Mouse (Mus musculus) liver, embryonic 14.5 days (tissue): ENCODE measurements at regions not wholly inside any gene's neighbourhood (a gene's known extent, or its start where the extent isn't known, plus 50 kb on each side); places are given as distances from the start of the nearest gene placed in this dataset.

Experiments used
- ATAC-seq: fragments of 200-750 bp; cut with Nextera tagmentation; 2 replicates; pipeline ENCODE4 v1.8.0; 2017; ENCODE audit warnings: moderate number of reproducible peaks, mild to moderate bottlenecking, moderate library complexity; ENCODE audit not compliant: insufficient read depth
- DNase-seq, 3 experiments: peaks; one replicate each; pipeline ENCODE4 v3.0.0-alpha.2; 2012 to 2013; ENCODE audit warnings: low read depth in 3 of 3, low spot score in 3 of 3
- H3K27ac ChIP-seq: fragments of 300-500 bp; sonication (generic); 2 replicates; pipeline ENCODE4 v1.5.1; 2014; ENCODE audit warnings: moderate library complexity, mild to moderate bottlenecking, control low read depth, inconsistent platforms
- H3K27me3 ChIP-seq: fragments of 300-500 bp; sonication (generic); 2 replicates; pipeline ENCODE4 v1.6.1; 2014; ENCODE audit warnings: mild to moderate bottlenecking, low read length, moderate library complexity; ENCODE audit not compliant: control insufficient read depth, insufficient read depth
- H3K36me3 ChIP-seq: fragments of 300-500 bp; sonication (generic); replicated peaks from 2 replicates; pipeline ENCODE4 v1.6.1; 2014; ENCODE audit warnings: low read depth; ENCODE audit not compliant: control insufficient read depth, insufficient read depth
- H3K4me1 ChIP-seq, 2 experiments: fragments of 200-500 bp in 1 of 2; fragments of 300-500 bp in 1 of 2; sonication (generic) in 1 of 2; replicated peaks; 2 replicates each; pipeline ENCODE4 v1.6.1; 2012 to 2014; ENCODE audit warnings: antibody characterized with exemption in 1 of 2, inconsistent platforms in 1 of 2, low read length in 1 of 2; ENCODE audit not compliant: control insufficient read depth in 2 of 2, insufficient read depth in 2 of 2
- H3K4me2 ChIP-seq: fragments of 300-500 bp; sonication (generic); 2 replicates; pipeline ENCODE4 v1.6.1; 2014; ENCODE audit warnings: low read depth, mild to moderate bottlenecking, control low read depth, moderate library complexity
- H3K4me3 ChIP-seq, 2 experiments: fragments of 200-500 bp in 1 of 2; fragments of 300-500 bp in 1 of 2; sonication (generic) in 1 of 2; 2 replicates each; pipeline ENCODE4 v1.5.1; 2012 to 2014; ENCODE audit warnings: low read depth in 2 of 2, low read length in 2 of 2, mild to moderate bottlenecking in 2 of 2, control low read depth in 1 of 2, inconsistent platforms in 1 of 2, moderate library complexity in 1 of 2; ENCODE audit not compliant: insufficient read depth in 1 of 2
- H3K9ac ChIP-seq: fragments of 300-500 bp; sonication (generic); replicated peaks from 2 replicates; pipeline ENCODE4 v1.6.1; 2014; ENCODE audit warnings: mild to moderate bottlenecking, control low read depth, moderate library complexity
- H3K9me3 ChIP-seq: fragments of 300-500 bp; sonication (generic); 2 replicates; pipeline ENCODE4 v1.6.1; 2016; ENCODE audit warnings: low read length, mixed read lengths; ENCODE audit not compliant: control insufficient read depth
- CTCF ChIP-seq: IDR thresholded peaks from 2 replicates; pipeline ENCODE4 v1.5.1; 2016; ENCODE audit warnings: antibody characterized with exemption, low read depth, control low read depth
- EP300 ChIP-seq: IDR thresholded peaks from 2 replicates; pipeline ENCODE4 v1.6.1; 2016; ENCODE audit warnings: antibody characterized with exemption, low read depth
- WGBS: fragments of 180-500 bp; shearing (Covaris S2); extraction: QIAGEN DNeasy Blood & Tissue Kit; methylation state at CpG from one replicate; pipeline ENCODE4 v1.1.7; 2014; ENCODE audit not compliant: insufficient replicate concordance; 5-methylcytosine and 5-hydroxymethylcytosine counted together

DNA sequence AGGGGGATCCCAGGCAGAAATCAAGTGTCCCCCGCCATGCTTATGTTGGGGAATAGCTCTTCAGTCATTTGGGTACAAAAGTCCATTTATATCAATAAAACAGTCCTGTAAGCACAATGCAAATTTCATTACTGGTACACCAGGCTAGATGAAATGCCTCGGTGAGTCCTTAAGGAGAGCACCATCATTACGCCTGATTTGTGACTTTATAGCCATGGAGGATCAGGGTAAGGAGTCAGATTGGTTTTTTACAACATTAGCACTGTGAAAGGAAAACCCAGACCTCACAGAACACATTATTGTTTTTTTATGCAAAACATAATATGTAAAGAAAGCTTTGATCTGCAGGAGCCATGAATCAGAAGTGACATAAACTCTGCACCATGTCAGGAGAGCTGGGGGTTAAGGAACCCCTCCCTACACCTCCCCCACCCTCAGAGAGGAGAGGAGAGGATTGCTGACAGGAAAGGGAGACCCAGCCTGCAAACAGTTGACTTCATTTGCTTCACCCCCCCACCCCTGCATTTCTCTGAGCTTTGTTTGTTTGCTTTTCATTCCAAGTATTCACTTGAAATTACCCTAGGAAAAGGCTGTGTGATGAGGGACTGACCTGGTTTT is 2756.6 kb upstream of the Lrrc6 start:
- TF ChIP-seq CTCF (no peak), EP300 (no peak)
- no peaks in the 10 kb centered on the region for H3K27me3 ChIP-seq
- no peaks in the 10 kb centered on the region for H3K36me3 ChIP-seq
- H3K4me2 ChIP-seq: no peak overlapping the region
- ATAC-seq: no peak
- DNase-seq: no peak
- no peak overlapping the region for H3K9ac ChIP-seq
- no peak overlapping the region for H3K4me3 ChIP-seq
- H3K9me3 ChIP-seq: no peaks in the 10 kb centered on the region
- WGBS: 58% methylated on average over 3 of the region's 3 CpGs
- no peak overlapping the region for H3K27ac ChIP-seq
- H3K4me1 ChIP-seq: no peaks in the 10 kb centered on the region

GRCm38 (mm10) chr15:69253698-69254097 is 2753.0 kb upstream of the Lrrc6 start:
- ATAC-seq: no peak

GRCm38 (mm10) chr15:69252095-69252494 is 2751.4 kb upstream of the Lrrc6 start:
- Histone ChIP-seq H3K4me1 (no peaks in the 10 kb centered on the region), H3K36me3 (no peaks in the 10 kb centered on the region), H3K4me2 (no peak overlapping the region), H3K27ac (no peak overlapping the region), H3K27me3 (no peaks in the 10 kb centered on the region), H3K9me3 (no peaks in the 10 kb centered on the region), H3K9ac (no peak overlapping the region), H3K4me3 (no peak overlapping the region)
- WGBS: 58% methylated on average over 3 of the region's 3 CpGs
- ATAC-seq (no peak), DNase-seq (no peak)
- no peak for TF ChIP-seq EP300

More at GRCm38 (mm10) chr15:69253698-69254097, 2753.0 kb upstream of the Lrrc6 start:
- WGBS: 80% methylated on average over 2 of the region's 2 CpGs
- no peak overlapping the region for H3K27ac ChIP-seq
- TF ChIP-seq CTCF (no peak), EP300 (no peak)
- no peaks in the 10 kb centered on the region for H3K9me3 ChIP-seq
- DNase-seq: no peak
- H3K9ac ChIP-seq: no peak overlapping the region
- H3K4me1 ChIP-seq: no peaks in the 10 kb centered on the region
- no peaks in the 10 kb centered on the region for H3K36me3 ChIP-seq
- H3K4me3 ChIP-seq: no peak overlapping the region
- no peaks in the 10 kb centered on the region for H3K27me3 ChIP-seq
- no peak overlapping the region for H3K4me2 ChIP-seq

DNA sequence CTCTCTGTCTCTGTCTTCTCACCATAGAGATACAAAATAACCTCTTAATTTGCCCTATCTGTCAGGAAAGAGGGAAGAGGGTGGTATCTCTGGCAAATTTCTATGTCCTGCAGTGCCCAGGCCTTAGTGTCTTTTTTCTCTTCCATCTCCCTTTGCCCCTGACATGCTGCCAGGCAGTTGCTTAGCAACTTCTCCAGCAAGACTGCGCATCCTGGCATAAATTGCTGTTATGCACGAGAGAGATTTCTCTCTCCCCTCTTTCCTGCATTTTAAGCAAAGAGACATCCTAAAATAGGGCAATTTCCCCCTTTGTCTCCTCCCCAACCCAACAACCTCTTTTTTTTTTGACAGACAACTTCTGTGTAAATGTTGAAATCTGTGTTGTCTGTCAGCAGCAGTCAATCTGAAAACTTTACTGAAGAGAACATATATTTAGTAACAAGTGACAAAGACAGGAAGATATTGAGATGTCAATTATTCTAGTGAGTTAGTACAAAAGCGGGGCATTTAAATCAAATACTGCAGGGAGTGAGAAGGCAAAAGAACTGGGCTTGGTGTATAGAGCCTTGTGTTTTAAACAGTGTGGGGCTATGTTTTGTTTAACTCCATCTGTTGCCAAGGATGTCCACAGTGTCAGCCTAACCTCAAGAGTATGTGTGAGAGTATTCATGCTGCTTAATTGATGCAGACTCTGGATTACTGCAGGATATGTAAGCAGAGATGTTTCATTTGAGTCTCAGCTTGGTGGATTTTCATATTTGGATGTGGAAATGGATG is 2745.7 kb upstream of the Lrrc6 start:
- Histone ChIP-seq H3K4me3 (no peak overlapping the region), H3K9me3 (no peaks in the 10 kb centered on the region), H3K4me2 (no peak overlapping the region), H3K27me3 (no peaks in the 10 kb centered on the region), H3K4me1 (no peaks in the 10 kb centered on the region), H3K9ac (no peak overlapping the region), H3K36me3 (no peaks in the 10 kb centered on the region), H3K27ac (no peak overlapping the region)
- no peak for TF ChIP-seq EP300
- no peak for TF ChIP-seq CTCF
- ATAC-seq (no peak), DNase-seq (no peak)
- WGBS: 44% methylated on average over 3 of the region's 3 CpGs

DNA sequence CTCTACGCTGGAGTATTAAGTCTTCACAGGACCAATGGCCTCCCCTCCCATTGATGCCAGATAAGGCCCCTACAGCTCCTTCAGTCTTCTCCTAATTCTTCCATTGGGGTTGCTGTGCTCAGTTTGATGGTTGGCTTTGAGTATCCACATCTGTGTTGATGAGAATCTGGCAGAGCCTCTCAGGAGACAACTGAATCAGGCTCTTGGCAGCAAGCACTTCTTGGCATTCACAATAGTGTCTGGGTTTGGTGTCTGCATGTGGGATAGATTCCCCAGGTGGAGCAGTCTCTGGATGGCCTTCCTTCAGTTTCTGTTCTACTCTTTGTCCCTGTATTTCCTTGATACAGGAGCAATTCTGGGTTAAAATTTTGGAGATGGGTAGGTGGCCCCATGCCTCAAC is 2734.6 kb upstream of the Lrrc6 start:
- ATAC-seq (no peak), DNase-seq (no peak)
- Histone ChIP-seq H3K9me3 (no peaks in the 10 kb centered on the region), H3K9ac (no peak overlapping the region), H3K4me2 (no peak overlapping the region), H3K4me1 (no peaks in the 10 kb centered on the region), H3K27ac (no peak overlapping the region), H3K36me3 (no peaks in the 10 kb centered on the region), H3K4me3 (no peak overlapping the region), H3K27me3 (no peaks in the 10 kb centered on the region)
- 54% methylated on average over 1 of the region's 1 CpGs for WGBS
- no peak for TF ChIP-seq EP300
- no peak for TF ChIP-seq CTCF
